Mouse (Mus musculus) ES-Bruce4 (cell line): ENCODE data around the gene Lrsam1. TPM values are rescaled to one million over a fixed set of nuclear protein-coding genes. Genes with fewer than 3 reads are reported as not detected.

Experiments used
- H3K27ac ChIP-seq: 2 replicates; pipeline ENCODE4 v1.5.1; 2012; ENCODE audit warnings: low read length, inconsistent platforms; ENCODE audit not compliant: insufficient read depth
- H3K27me3 ChIP-seq: 2 replicates; pipeline ENCODE4 v1.6.1; 2012; ENCODE audit warnings: mild to moderate bottlenecking, low read length, inconsistent platforms; ENCODE audit not compliant: control insufficient read depth, poor library complexity, insufficient read depth, severe bottlenecking
- H3K36me3 ChIP-seq: 2 replicates; pipeline ENCODE4 v1.6.1; 2012; ENCODE audit warnings: inconsistent platforms, mild to moderate bottlenecking, low read length, moderate library complexity; ENCODE audit not compliant: control insufficient read depth, poor library complexity, insufficient read depth, severe bottlenecking
- H3K4me1 ChIP-seq: one replicate; pipeline ENCODE4 v1.8.1; 2011; ENCODE audit warnings: low read length; ENCODE audit not compliant: control insufficient read depth, insufficient read depth
- H3K4me3 ChIP-seq: 2 replicates; pipeline ENCODE4 v1.5.1; 2011; ENCODE audit warnings: low read depth, mild to moderate bottlenecking, low read length
- H3K9ac ChIP-seq: 2 replicates; pipeline ENCODE4 v1.6.1; 2012; ENCODE audit warnings: low read depth, mild to moderate bottlenecking, inconsistent platforms; ENCODE audit not compliant: poor library complexity, severe bottlenecking
- H3K9me3 ChIP-seq: replicated peaks from 2 replicates; pipeline ENCODE4 v1.6.1; 2012; ENCODE audit warnings: mild to moderate bottlenecking, low read length, inconsistent platforms; ENCODE audit not compliant: control insufficient read depth, poor library complexity, insufficient read depth, severe bottlenecking
- CTCF ChIP-seq: IDR thresholded peaks from one replicate; pipeline ENCODE4 v1.8.1; 2011; ENCODE audit warnings: low read depth, low read length
- EP300 ChIP-seq: IDR thresholded peaks from 2 replicates; pipeline ENCODE4 v1.6.1; 2011; ENCODE audit warnings: low read depth, low read length; ENCODE audit not compliant: insufficient read depth
- POLR2A ChIP-seq: IDR thresholded peaks from one replicate; pipeline ENCODE4 v1.8.1; 2011; ENCODE audit warnings: low read length; ENCODE audit not compliant: insufficient read depth
- polyA plus RNA-seq: library from polyadenylated mRNA; stranded (reverse); fragments of >200 nt; gene quantifications from 2 replicates; pipeline ENCODE4 v1.2.4, GENCODE M21; 2011; ENCODE audit warnings: low read depth; ENCODE audit not compliant: missing spikeins, insufficient read depth, insufficient read length

Gene Lrsam1
- polyA plus RNA-seq, 1 experiment: 14.7 TPM

DNA sequence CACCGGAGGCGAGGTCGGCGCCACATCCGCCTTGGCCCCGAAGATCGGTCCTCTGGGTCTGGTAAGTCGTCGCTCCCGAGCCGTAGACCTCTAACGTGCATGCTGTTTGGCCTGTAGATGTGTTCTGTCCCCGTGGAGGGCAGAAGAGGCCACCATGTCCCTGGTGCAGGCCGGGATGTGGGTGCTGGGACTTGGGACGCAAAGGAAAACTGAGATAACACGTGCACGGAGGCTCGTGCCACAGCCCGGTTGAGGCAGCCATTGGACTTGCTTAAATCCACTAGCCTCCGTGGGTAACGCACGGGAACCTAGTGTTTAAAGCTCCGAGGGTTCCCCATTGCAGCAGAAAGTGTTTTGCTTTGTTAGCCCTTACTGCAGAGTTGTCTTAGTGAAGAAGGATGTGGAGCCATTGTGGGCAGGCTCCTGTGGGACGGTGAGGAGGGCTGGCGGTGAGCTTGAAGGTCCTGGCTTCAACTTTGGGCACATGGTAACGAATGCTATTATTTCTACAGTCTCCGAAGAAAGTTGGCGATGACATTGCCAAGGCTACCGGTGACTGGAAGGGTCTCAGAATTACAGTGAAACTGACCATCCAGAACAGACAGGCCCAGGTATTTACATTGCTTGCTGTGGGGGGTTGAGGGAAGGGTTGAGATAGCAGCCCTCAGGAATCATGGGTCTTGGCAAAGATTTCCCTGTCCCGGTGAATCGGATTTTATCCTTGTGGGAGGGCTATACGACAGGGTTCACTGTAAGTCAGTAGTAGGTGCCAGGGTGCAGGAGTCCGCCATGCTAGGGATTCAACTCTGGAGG, 854 bp upstream of the Lrsam1 start:
- Histone ChIP-seq H3K4me1 (no peaks in the 10 kb centered on the region), H3K27me3 (no peaks in the 10 kb centered on the region), H3K36me3 (peaks cover 34% of the 10 kb centered on the region), H3K9ac (peak overlapping the region; percentile 93), H3K27ac (peak overlapping the region; percentile 73), H3K4me3 (peak overlapping the region; percentile 89), H3K9me3 (no peaks in the 10 kb centered on the region)
- TF ChIP-seq POLR2A (peak; percentile 1), EP300 (no peak), CTCF (no peak)

DNA sequence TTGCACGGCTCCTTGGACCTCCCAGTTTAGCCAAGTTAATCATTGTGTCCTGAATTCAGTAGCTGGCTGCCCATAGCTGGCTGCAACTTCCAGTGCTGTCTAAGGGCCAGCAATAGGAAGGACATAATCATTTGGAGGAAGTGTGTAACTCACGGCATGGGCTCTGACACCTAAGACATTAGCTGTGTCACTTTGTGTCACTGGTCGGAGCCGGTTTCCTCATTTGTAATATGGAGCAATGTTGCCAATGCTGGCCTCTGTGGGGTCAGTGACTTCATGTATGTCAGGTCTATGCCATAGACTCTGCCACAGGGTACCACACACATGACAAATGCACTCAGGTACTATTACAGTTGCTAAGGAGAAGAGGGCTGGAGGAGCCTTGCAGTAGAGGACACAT, 1.1 kb downstream of the Lrsam1 start:
- no peak overlapping the region for H3K27ac ChIP-seq
- peak overlapping the region; percentile 89 for H3K4me3 ChIP-seq
- H3K4me1 ChIP-seq: no peaks in the 10 kb centered on the region
- no peaks in the 10 kb centered on the region for H3K9me3 ChIP-seq
- H3K27me3 ChIP-seq: no peaks in the 10 kb centered on the region
- TF ChIP-seq CTCF: no peak
- no peak for TF ChIP-seq EP300
- no peak for TF ChIP-seq POLR2A
- H3K9ac ChIP-seq: peak overlapping the region; percentile 93
- peaks cover 34% of the 10 kb centered on the region for H3K36me3 ChIP-seq

DNA sequence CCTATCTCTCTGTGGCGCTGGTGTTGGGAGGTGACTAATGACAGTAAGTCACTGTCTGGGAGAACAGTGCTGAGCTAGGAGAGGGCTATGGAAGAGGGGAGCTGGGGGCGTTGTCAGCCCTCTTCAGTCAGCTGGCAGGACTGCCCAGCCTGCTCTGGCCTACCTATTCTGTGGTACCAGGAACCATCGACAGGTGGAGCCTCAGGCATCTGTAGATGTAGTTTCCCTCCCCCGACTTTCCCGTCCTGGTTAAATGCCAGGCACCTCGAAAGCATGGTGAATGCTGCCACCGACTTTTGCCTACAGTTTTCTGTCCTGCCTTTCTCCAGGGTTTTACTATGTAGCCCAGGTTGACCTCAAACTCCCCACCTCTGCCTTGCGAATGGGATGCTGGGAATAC, 4.1 kb downstream of the Lrsam1 start:
- Histone ChIP-seq H3K27me3 (no peaks in the 10 kb centered on the region), H3K36me3 (peaks cover 12% of the 10 kb centered on the region), H3K4me3 (no peak overlapping the region), H3K9ac (no peak overlapping the region), H3K9me3 (no peaks in the 10 kb centered on the region), H3K4me1 (no peaks in the 10 kb centered on the region), H3K27ac (no peak overlapping the region)
- TF ChIP-seq CTCF: peak; percentile 32
- no peak for TF ChIP-seq POLR2A

DNA sequence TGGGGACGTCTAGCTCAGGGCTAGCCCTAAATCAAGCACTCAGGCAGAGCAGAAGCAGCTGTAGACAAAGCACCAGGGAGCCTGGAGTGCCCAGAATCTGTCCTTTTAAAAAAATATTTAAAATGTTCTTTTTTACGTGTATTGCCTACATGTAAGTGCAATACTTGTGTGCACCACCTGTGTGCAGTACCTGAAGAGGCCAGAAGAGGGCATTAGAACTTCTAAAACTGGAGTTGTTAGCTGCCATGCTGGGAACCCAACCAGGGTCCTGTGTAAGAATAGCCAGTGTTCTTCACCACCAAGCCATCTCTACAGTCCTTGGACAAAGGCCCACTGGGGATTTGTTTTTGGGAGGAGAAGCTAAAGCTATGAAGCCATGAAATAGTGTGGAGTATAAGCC, 6.8 kb downstream of the Lrsam1 start:
- TF ChIP-seq EP300: no peak
- no peak for TF ChIP-seq POLR2A
- no peak for TF ChIP-seq CTCF
- no peak overlapping the region for H3K4me3 ChIP-seq
- no peaks in the 10 kb centered on the region for H3K9me3 ChIP-seq
- no peaks in the 10 kb centered on the region for H3K27me3 ChIP-seq
- H3K27ac ChIP-seq: no peak overlapping the region
- no peak overlapping the region for H3K9ac ChIP-seq
- H3K36me3 ChIP-seq: peaks cover 7% of the 10 kb centered on the region; the same call in 1 of the 2 replicates
- H3K4me1 ChIP-seq: no peaks in the 10 kb centered on the region

DNA sequence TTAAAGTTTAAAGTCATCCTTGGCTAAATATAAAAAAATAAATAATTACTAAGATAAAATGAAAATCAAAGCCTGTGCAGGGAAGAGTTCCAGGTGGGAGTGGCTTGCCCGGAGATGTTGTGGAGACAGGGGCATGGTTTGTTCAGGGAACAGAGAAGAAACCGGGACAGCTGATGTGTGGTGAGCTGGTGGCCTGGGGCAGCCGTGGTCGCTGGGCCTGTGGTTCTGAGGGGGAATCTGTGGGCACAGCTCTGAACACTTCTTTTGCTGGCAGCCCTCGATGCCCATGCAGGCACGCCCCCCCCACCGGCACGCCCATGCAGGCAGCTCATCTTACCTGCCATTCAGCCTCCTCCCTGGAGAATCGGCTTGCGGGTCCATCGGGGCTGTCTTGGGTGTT, 14.0 kb downstream of the Lrsam1 start:
- no peaks in the 10 kb centered on the region for H3K9me3 ChIP-seq
- H3K9ac ChIP-seq: no peak overlapping the region
- no peaks in the 10 kb centered on the region for H3K27me3 ChIP-seq
- H3K27ac ChIP-seq: no peak overlapping the region
- H3K4me3 ChIP-seq: no peak overlapping the region
- no peaks in the 10 kb centered on the region for H3K4me1 ChIP-seq
- no peak for TF ChIP-seq CTCF
- TF ChIP-seq EP300: no peak
- no peak for TF ChIP-seq POLR2A
- no peaks in the 10 kb centered on the region for H3K36me3 ChIP-seq

DNA sequence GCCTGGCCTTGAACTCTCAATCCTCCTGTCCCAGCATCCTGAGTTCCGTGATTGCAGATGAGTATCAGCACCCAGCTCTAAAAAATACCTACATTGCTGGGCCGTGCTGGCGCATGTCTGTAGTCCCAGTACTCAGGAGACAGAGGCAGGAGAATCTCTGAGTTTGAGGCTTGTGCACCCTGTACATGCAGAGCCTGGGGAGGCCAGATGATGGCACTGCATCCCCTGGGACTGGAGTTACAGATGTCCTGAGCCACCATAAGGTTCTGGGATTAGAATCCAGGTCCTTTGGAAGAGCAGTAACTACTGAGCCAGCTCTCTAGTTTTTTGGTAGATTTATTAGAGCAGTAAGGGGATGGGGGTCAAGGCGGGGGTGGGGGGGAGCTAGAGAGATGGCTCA, 20.9 kb downstream of the Lrsam1 start:
- no peaks in the 10 kb centered on the region for H3K27me3 ChIP-seq
- H3K9me3 ChIP-seq: no peaks in the 10 kb centered on the region
- H3K4me1 ChIP-seq: peaks cover 2% of the 10 kb centered on the region
- peak overlapping the region; percentile 13; the same call in 1 of the 2 replicates for H3K9ac ChIP-seq
- H3K4me3 ChIP-seq: no peak overlapping the region
- H3K27ac ChIP-seq: 0 out of 2 replicates have a peak overlapping the region, but pooled peaks have one; percentile 29
- H3K36me3 ChIP-seq: no peaks in the 10 kb centered on the region; the same call in 1 of the 2 replicates
- no peak for TF ChIP-seq POLR2A
- TF ChIP-seq EP300: no peak
- TF ChIP-seq CTCF: peak; percentile 69
